Mouse (Mus musculus) spleen, adult 2 months (tissue): ENCODE results near the gene Fry. TPM values are rescaled to one million over a fixed set of nuclear protein-coding genes. Genes with fewer than 3 reads are reported as not detected.

Experiments used
- DNase-seq, 2 experiments: peaks; one replicate each; pipeline versions ENCODE4 v3.0.0 to v3.0.0-alpha.2; 2012 to 2021; ENCODE audit warnings: low spot score in 2 of 2, low read depth in 1 of 2
- H3K27ac ChIP-seq: fragments of 200-500 bp; 2 replicates; pipeline ENCODE4 v1.5.1; 2012; ENCODE audit warnings: low read length, inconsistent platforms; ENCODE audit not compliant: insufficient read depth
- H3K27me3 ChIP-seq: fragments of 200-500 bp; 2 replicates; pipeline ENCODE4 v1.6.1; 2012; ENCODE audit warnings: mild to moderate bottlenecking, moderate library complexity, low read length, inconsistent platforms; ENCODE audit not compliant: control insufficient read depth, insufficient read depth
- H3K36me3 ChIP-seq: fragments of 200-500 bp; 2 replicates; pipeline ENCODE4 v1.6.1; 2012; ENCODE audit warnings: mild to moderate bottlenecking, low read length, inconsistent platforms; ENCODE audit not compliant: control insufficient read depth, insufficient read depth
- H3K4me1 ChIP-seq: fragments of 200-500 bp; 2 replicates; pipeline ENCODE4 v1.6.1; 2011; ENCODE audit warnings: inconsistent platforms; ENCODE audit not compliant: control insufficient read depth, insufficient read depth, insufficient read length
- H3K4me3 ChIP-seq: fragments of 200-500 bp; 2 replicates; pipeline ENCODE4 v1.5.1; 2011; ENCODE audit warnings: mild to moderate bottlenecking, inconsistent platforms; ENCODE audit not compliant: insufficient read depth, insufficient read length; ENCODE audit errors: extremely low read depth
- CTCF ChIP-seq: fragments of 200-500 bp; IDR thresholded peaks from 2 replicates; pipeline ENCODE4 v1.5.1; 2011; ENCODE audit warnings: mild to moderate bottlenecking, inconsistent platforms; ENCODE audit not compliant: insufficient read depth, insufficient read length, insufficient replicate concordance; ENCODE audit errors: extremely low read depth
- POLR2A ChIP-seq: fragments of 200-500 bp; IDR thresholded peaks from 2 replicates; pipeline ENCODE4 v1.6.1; 2011; ENCODE audit warnings: low read depth, low read length, inconsistent platforms
- WGBS: fragments of 180-500 bp; shearing (Covaris S2); methylation state at CpG from one replicate; pipeline ENCODE4 v1.1.7; 2018; 5-methylcytosine and 5-hydroxymethylcytosine counted together
- polyA plus RNA-seq: library from polyadenylated mRNA; depleted of rRNA; stranded (reverse); fragments of >200 nt; gene quantifications from 2 replicates; pipeline ENCODE4 v1.2.3, GENCODE M21; 2012

Gene Fry
- polyA plus RNA-seq, 1 experiment: 9.2 TPM

GRCm38 (mm10) chr5:150116216-150116905 is 2.1 kb upstream of the Fry start:
- 40% methylated on average over 9 of the region's 9 CpGs for WGBS
- H3K27ac ChIP-seq: no peak overlapping the region
- no peak for DNase-seq
- no peaks in the 10 kb centered on the region for H3K27me3 ChIP-seq
- TF ChIP-seq POLR2A: no peak
- no peak for TF ChIP-seq CTCF
- H3K4me3 ChIP-seq: no peak overlapping the region
- H3K4me1 ChIP-seq: peaks cover 6% of the 10 kb centered on the region; the same call in 1 of the 2 replicates
- no peaks in the 10 kb centered on the region for H3K36me3 ChIP-seq

DNA sequence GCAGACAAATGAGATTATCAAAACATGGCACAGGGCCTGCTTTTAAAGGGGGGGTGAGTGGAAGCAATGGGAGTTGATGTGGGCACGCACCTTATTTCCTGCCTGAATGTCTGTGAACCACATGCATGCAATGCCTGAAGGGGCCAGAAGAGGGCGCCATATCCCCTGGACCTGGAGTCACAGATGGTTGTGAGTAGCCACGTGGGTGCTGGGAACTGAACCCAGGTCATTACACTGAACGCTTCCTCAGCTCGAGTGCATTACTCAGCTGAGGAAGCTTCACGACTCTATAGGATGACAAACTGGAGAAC is 1.6 kb upstream of the Fry start:
- Histone ChIP-seq H3K4me1 (peaks cover 6% of the 10 kb centered on the region; the same call in 1 of the 2 replicates), H3K36me3 (no peaks in the 10 kb centered on the region), H3K4me3 (no peak overlapping the region), H3K27ac (no peak overlapping the region), H3K27me3 (no peaks in the 10 kb centered on the region)
- DNase-seq: peak in 1 of 2 experiments; percentile 33
- 84% methylated on average over 6 of the region's 6 CpGs for WGBS
- TF ChIP-seq POLR2A (no peak), CTCF (peak; percentile 24; the same call in 1 of the 2 replicates)

DNA sequence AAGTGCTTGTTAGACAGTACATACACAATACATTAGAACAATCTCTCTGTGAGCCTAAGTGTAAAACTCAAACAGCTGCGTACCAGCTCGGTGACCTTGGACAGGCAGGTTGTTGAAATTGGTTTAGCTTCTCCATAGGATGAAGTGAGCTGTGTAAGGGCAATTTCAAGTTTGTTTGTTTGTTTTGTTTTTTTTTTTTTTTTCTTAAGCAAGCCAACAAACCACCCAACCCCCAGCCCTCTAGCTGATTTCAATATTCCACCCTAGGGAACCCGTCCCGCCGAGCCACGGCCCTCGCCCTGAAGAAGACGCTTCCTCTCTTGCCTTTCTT is 356 bp upstream of the Fry start:
- no peak overlapping the region for H3K4me3 ChIP-seq

GRCm38 (mm10) chr5:150120676-150121075 is 2.2 kb downstream of the Fry start:
- no peaks in the 10 kb centered on the region for H3K27me3 ChIP-seq
- peaks cover 4% of the 10 kb centered on the region; the same call in 1 of the 2 replicates for H3K4me1 ChIP-seq
- WGBS: 94% methylated on average over 8 of the region's 8 CpGs
- no peak overlapping the region for H3K4me3 ChIP-seq
- no peaks in the 10 kb centered on the region for H3K36me3 ChIP-seq
- H3K27ac ChIP-seq: no peak overlapping the region
- no peak for DNase-seq
- no peak for TF ChIP-seq CTCF
- TF ChIP-seq POLR2A: no peak

More for the DNA sequence above, 356 bp upstream of the Fry start:
- no peaks in the 10 kb centered on the region for H3K27me3 ChIP-seq
- peak overlapping the region; percentile 34; the same call in 1 of the 2 replicates for H3K27ac ChIP-seq
- 2% methylated on average over 8 of the region's 8 CpGs for WGBS
- TF ChIP-seq CTCF (no peak), POLR2A (no peak)
- H3K36me3 ChIP-seq: no peaks in the 10 kb centered on the region
- peaks cover 6% of the 10 kb centered on the region; the same call in 1 of the 2 replicates for H3K4me1 ChIP-seq
- DNase-seq: no peak

DNA sequence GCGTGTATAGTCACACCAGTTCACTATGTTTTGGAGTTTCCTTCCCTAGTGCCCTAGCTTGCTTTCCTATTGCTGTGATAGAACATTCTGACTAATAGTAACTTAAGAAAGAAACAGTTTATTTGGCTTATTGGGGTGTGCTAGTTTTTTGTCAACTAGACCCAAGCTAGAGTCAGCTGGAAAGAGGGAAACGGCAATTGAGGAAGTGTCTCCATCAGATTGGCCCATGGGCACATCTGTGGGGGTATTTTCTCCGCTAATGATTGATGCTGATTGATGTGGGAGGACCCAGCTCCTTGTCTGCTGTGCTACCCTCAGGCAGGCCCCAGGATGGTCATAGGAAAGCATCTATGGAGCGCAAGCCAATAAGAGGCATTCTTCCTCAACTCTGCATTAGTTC is 3.6 kb downstream of the Fry start:
- TF ChIP-seq POLR2A (no peak), CTCF (no peak)
- Histone ChIP-seq H3K4me3 (no peak overlapping the region), H3K4me1 (peaks cover 3% of the 10 kb centered on the region; the same call in 1 of the 2 replicates), H3K27ac (no peak overlapping the region), H3K36me3 (no peaks in the 10 kb centered on the region), H3K27me3 (no peaks in the 10 kb centered on the region)
- no peak for DNase-seq
- WGBS: 84% methylated on average over 4 of the region's 4 CpGs

DNA sequence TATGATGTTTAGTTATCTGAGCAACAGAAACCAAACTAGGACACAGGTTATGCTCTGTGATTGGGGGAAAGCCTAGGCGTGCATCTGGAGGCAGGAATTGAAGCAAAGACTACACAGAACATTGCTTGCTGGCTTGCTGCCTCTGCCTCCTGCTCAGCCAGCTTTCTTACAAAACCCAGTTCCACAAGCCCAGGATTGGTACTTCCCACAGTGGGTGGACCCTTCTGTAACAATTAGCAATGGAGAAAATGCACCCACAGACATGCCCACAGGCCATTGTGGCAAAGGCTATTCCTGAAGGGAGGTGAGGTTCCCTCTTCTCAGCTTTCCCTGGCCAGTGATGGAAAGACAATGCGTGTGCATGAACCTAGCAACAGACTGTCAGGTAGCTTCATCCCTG is 4.1 kb downstream of the Fry start:
- no peak overlapping the region for H3K4me3 ChIP-seq
- H3K27me3 ChIP-seq: no peaks in the 10 kb centered on the region
- no peaks in the 10 kb centered on the region for H3K36me3 ChIP-seq
- WGBS: 91% methylated on average over 2 of the region's 2 CpGs
- no peak for TF ChIP-seq CTCF
- TF ChIP-seq POLR2A: no peak
- DNase-seq: no peak
- H3K4me1 ChIP-seq: peaks cover 3% of the 10 kb centered on the region; the same call in 1 of the 2 replicates
- no peak overlapping the region for H3K27ac ChIP-seq

- Histone ChIP-seq H3K36me3 (no peaks in the 10 kb centered on the region), H3K4me3 (no peak overlapping the region), H3K27me3 (no peaks in the 10 kb centered on the region), H3K27ac (no peak overlapping the region), H3K4me1 (no peaks in the 10 kb centered on the region)
- 84% methylated on average over 9 of the region's 9 CpGs for WGBS
- TF ChIP-seq CTCF: no peak
- no peak for TF ChIP-seq POLR2A
- DNase-seq: no peak
These were observed 7.5 kb downstream of the Fry start for GRCm38 (mm10) chr5:150125920-150126319.
